Mouse (Mus musculus): Measurements from ENCODE around the gene Foxa1.

DNA sequence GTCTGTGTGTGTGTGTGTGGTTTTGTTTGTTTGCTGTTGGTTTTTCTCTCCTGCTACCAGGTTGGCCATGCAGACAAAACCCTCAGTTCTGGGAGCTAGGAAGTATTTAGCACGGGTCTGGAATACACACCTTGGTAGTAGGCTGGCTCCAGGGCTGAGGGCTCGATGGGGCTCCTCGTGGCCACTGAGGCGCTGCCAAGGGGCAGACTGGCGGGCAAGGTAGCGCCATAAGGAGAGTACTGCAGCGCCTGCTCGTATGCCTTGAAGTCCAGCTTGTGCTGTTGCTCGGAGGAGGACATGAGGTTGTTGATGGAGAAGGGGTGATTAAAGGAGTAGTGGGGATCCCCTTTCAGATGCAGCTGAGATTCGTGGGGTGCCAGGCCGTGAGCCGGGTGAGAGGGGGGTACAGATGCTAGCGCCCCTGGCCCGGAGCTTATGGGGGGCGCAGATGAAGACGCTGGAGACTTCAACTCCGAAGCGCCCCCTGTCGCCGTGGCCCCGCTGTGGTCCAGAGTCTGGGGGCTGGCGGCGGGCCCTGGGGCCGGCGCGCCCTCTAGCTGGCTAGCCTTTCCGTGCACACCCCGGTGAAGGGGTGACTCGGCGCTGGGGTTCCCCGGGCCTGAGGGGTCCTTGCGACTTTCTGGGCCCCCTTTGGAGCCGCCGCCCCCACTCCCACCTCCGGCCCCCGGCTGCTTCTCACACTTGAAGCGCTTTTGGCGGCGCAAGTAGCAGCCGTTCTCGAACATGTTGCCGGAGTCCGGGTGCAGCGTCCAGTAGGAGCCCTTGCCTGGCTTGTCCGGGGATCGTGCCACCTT lies 4.6 kb downstream of the Foxa1 start:
- TF ChIP-seq CTCF (IDR thresholded peaks at IDR 0.05; ENCODE audit: borderline replicate concordance, insufficient read depth, low read depth, low read length): no peak
- TF ChIP-seq POLR2A (IDR thresholded peaks at IDR 0.05; ENCODE audit: borderline replicate concordance, insufficient read depth, low read length): no peak

Measured in cerebellum, adult 2 months (tissue).